Mouse (Mus musculus) layer of hippocampus, postnatal 14 days (tissue): ENCODE results near the gene Slc18b1. TPM values are rescaled to one million over a fixed set of nuclear protein-coding genes. Genes with fewer than 3 reads are reported as not detected.

ENCODE experiments used
- total RNA-seq, 2 experiments: library from RNA; stranded (reverse); gene quantifications; 2 replicates each; pipeline ENCODE4 v1.2.3; 2021

The Slc18b1 gene
- total RNA-seq, 2 experiments from 2014 or later, result 24.7 to 30.8 TPM

Other genes starting within 250 kb of the Slc18b1 start
- 100 to 1,000 TPM; 214 to 218 TPM for gene Rps12, start 9.7 kb upstream of the Slc18b1 start, total RNA-seq
- gene Vnn3, start 54.5 kb downstream of the Slc18b1 start, total RNA-seq, result under 1 TPM in 1 of 2 experiments, not detected in 1; 0.21 TPM
- under 1 TPM; 0.14 to 0.25 TPM for gene Vnn1, start 97.7 kb downstream of the Slc18b1 start, total RNA-seq
- gene Taar1, start 123.4 kb downstream of the Slc18b1 start, total RNA-seq, result not detected
- not detected for gene Taar2, start 141.6 kb downstream of the Slc18b1 start, total RNA-seq
- gene Taar3, start 152.6 kb downstream of the Slc18b1 start, total RNA-seq, result not detected
- not detected for gene Taar4, start 163.5 kb downstream of the Slc18b1 start, total RNA-seq
- not detected for gene Taar5, start 173.7 kb downstream of the Slc18b1 start, total RNA-seq
- not detected for gene Taar6, start 188.7 kb downstream of the Slc18b1 start, total RNA-seq
- gene Taar7a, start 196.5 kb downstream of the Slc18b1 start, total RNA-seq, result not detected
- not detected for gene Taar7b, start 203.0 kb downstream of the Slc18b1 start, total RNA-seq
- gene Taar7d, start 230.2 kb downstream of the Slc18b1 start, total RNA-seq, result not detected
- not detected for gene Taar7e, start 240.6 kb downstream of the Slc18b1 start, total RNA-seq